Mouse (Mus musculus): ENCODE results near the gene Bpnt1.

Bpnt1 gene

DNA sequence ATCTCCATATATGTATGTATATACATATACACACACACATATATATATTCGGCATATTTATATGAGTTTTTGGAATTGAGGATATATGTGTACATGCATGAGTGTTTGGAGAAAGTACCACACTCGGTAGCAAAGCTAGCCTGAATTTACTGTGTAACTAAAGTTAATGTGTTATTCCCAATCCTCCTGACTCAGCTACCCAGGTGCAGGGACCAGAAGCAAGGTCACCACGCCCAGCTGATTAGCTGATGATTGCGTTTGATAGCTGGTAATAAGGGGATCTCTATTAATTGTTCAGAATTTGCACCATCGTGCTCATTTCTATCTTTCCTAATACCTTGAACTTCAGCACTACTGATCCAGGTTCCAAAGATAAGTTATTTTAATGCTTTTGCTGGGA, 1.7 kb downstream of the Bpnt1 start:
- DNase-seq = no peak

DNA sequence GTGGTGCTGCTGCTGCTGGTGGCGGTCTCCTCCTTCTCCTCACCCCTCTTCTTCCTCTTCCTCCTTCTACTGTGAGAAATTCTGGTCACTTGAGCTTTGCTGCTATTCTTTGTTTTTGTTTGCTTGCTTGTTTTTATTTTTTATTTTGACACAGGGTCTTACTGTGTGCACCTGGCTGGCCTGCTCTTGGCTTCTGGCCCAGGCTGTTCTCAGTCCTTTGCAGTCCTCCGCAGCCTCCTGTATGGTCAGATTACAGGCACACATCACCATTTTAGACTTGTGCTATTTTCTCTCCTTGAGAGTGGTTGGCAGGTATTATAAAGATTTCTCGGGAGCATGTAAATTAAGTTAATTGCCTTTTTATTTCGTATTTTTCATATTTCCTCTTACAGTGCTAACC, 2.2 kb downstream of the Bpnt1 start:
- DNase-seq = no peak

- DNase-seq = no peak
Observed at GRCm38 (mm10) chr1:185335231-185335765, 3.3 kb downstream of the Bpnt1 start.

DNA sequence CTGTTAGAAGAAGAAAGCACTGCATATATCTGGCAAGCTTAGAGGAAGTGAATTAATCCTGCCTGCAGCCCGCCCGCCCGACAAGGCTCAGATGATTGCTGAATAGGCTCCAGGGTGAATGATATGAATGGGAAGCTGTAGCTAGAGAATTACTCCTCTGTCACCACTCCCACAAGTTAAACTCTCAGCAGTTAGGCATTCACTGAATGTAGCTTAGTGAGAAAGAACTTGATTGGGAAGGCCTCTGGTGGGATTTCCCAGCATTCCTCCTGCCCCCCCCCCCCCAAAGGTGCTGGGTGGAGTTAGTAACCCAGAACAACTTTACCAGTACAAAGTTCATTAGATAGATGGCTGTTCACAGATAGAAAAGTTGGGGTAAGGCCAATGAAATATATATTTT, 4.6 kb downstream of the Bpnt1 start:
- no peak for DNase-seq

GRCm38 (mm10) chr1:185342441-185342840, 10.5 kb downstream of the Bpnt1 start:
- peak; percentile 38 for DNase-seq

DNA sequence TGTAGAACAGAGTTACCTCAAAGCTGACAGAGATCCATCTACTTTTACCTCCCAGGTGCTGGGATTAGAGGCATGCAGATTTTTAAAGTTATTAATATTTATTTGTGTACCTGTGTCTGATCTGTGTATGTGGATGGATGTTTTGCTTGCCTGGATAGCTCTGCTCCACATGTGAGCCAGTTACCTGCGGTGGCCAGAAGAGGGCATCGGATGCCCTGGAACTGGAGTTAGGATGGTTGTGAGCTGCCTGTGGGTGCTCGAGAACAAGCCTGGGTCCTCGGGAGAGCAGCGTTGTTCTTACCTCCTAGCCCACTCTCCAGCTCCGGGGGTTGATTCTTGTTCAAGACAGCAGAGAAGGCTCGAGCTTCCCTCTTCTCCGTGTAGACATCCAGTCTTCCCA, 11.5 kb downstream of the Bpnt1 start:
- no peak for DNase-seq

DNA sequence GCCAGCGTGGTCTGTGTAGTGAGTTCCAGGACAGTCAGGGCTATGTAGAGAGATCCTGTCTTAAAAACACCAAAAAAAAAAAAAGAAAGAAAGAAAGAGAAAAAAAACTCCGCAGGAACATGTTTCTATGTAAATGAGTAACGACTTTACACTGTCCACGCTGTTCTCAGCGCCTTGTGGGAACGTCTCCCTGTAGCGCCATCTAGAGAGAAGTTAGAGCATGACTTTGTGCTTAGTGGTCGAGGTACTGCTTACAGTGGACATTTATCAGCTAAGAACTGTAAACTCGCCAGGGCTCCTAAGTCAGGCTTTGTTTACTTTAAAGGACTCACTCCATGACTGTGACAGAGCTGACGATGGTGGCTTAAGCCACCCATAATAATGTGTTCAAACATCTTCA, 14.2 kb downstream of the Bpnt1 start:
- no peak for DNase-seq

DNA sequence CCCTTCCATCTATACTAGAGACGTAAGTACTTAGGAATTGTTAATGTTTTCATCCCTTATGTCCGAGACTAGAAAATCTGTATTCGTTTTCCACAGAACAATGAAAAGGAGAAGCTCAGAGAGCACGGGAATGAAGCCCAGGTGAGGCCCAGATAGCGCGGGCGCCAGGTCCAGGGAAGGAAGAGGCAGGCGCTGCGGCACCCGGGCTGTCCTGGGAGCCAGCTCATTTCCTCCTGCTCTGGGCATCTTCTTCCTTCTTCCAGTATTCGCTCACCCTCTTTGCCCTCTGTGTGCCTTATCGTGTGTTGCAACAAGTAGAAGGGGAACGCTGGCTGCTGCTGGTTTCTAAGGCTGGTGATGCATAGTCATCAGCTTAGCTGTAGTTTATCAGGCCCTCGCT, 17.8 kb downstream of the Bpnt1 start:
- DNase-seq = no peak

DNA sequence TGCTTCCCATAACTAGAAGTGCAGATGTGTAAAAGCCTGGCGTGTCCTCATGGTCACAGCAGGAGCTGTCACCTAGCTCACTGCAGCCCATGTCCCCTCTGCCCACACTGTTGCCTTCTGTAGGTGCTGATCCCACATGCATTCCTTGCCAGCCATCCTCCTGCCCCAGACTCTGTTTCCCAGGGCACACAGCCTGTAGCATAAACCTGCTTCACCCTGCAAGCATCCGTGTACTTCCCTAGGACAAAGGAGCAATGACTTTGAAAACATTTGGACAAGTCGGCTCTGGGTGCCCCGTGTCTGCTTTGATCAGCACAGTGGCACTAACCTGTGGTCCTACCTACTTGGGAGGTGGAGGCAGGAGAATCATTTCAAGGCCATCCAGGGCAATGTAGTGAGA, 18.7 kb downstream of the Bpnt1 start:
- no peak for DNase-seq

GRCm38 (mm10) chr1:185352151-185352550, 20.2 kb downstream of the Bpnt1 start:
- DNase-seq = no peak

DNA sequence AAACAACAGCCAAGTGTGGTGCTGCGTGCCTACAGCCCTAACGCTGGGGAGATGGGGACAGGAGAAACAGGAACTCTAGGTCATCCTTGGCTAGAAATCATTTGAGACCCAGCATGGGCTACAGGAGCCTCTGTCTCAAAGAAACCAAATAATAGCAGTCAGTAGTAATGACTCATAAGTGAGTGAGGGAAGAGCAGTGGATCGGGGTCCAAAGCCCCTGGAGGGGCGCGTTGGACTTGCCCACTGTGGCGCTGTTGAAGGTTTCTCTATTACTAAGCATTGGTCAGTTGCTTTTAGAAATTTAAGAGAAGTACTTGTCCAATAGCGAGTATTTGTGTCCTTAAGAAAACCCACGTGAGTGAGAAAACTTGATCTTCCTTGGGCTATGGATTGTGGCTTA, 21.4 kb downstream of the Bpnt1 start:
- DNase-seq = no peak

DNA sequence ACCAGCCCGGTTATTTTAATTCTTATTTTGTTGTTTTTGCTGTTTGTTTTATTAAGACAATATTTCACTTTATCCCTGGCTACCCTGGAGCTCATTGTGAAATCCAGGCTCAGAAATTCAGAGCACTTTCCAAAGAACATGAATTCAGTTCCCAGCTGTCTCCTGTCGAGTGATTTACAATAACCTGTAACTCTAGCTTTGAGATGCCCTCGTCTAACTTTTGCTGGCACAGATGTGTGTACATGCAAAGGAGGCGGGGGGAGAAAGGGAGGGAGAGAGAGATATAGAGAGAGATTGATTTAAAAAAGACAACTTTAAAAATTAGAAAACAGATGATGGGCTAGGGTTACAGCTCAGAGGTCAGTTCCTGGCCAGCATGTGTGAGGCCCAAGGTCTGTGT, 22.8 kb downstream of the Bpnt1 start:
- DNase-seq = no peak

- DNase-seq = no peak
Observed at GRCm38 (mm10) chr1:185356246-185356645, 24.3 kb downstream of the Bpnt1 start.

- DNase-seq = no peak
Observed at GRCm38 (mm10) chr1:185358211-185358610, 26.3 kb downstream of the Bpnt1 start.

GRCm38 (mm10) chr1:185362677-185363520, 30.9 kb downstream of the Bpnt1 start, which contains the start of gene Eprs:
Eprs (plus strand) TSS chr1:185363044.
- DNase-seq = peak; percentile 99

- DNase-seq = no peak
Observed at GRCm38 (mm10) chr1:185363526-185364182, 31.7 kb downstream of the Bpnt1 start.

GRCm38 (mm10) chr1:185364183-185364540, 32.2 kb downstream of the Bpnt1 start:
- no peak for DNase-seq

- no peak for DNase-seq
Observed at GRCm38 (mm10) chr1:185367383-185367782, 35.4 kb downstream of the Bpnt1 start.

GRCm38 (mm10) chr1:185369979-185370378, 38.0 kb downstream of the Bpnt1 start:
- DNase-seq = no peak

- no peak for DNase-seq
Observed at GRCm38 (mm10) chr1:185376390-185376789, 44.4 kb downstream of the Bpnt1 start.

DNA sequence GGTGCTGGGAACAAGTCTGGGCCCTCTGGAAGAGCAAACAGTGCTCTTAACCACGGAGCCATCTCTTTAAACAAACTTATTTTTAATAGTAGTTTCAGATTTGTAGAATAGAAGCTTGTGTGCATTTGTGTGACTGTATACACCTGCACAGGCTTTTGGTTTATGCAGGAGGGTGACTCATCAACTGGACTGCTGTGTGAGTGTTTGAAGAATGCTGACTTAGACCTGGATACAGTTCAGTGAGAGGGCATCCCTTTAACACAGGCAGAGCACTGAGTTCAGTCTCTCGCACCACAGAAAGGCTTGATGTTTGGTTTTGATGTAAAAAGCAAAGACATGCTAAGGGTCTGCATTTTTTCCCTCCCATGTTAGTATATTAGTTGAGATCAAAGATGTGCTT, 45.5 kb downstream of the Bpnt1 start:
- no peak for DNase-seq

DNA sequence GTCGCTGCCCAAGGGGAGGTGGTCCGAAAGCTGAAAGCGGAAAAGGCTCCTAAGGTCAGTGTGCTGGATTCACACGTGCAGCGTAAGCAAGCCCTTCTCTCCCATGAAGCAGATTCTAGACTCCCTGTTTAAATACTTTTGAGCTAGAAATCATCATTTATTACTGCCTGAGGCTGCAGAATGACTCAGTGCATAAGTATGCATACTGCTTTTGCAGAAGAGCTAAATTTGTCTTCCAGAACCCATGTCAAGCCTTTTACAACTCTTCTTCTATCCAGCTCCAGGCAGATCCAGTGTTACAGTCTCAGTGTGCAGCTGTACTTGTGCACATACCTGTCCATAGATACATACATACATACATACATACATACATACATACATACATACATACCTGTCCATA, 69.7 kb downstream of the Bpnt1 start:
- DNase-seq = no peak

- peak; percentile 10 for DNase-seq
Observed at GRCm38 (mm10) chr1:185404021-185404420, 72.1 kb downstream of the Bpnt1 start.

DNA sequence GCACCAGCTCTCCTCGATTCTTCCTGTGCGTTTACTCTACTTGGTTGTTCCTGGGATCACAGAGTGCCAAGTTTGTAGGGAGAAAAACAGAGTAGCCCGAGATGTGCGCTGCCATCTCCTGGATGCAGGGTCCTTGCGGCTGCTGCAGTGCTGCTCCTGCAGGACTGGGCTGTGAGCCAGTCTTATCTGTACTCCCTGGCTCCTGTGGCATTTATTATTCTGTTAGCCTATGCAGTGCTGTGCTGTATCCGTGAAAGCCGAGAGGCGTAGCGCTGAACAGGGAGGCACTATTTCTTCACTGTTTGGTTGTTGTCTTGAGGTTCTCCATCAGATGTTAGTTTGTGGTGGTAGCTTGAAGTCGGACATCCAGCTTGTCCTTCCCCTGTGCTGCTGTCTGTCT, 74.0 kb downstream of the Bpnt1 start:
- no peak for DNase-seq
